Mouse (Mus musculus): ENCODE measurements around the gene Stk38l. TPM values are rescaled to one million over a fixed set of nuclear protein-coding genes. Genes with fewer than 3 reads are reported as not detected.

Gene Stk38l
- polyA plus RNA-seq, 1 experiment from 2014 or later = 13.2 TPM

- Histone ChIP-seq H3K9me3 (ENCODE audit: low read length) (no peaks in the 10 kb centered on the region), H3K4me1 (ENCODE audit: insufficient read depth, low read depth, low read length) (no peaks in the 10 kb centered on the region), H3K27me3 (replicated peaks; ENCODE audit: insufficient read depth, low read length) (no peaks in the 10 kb centered on the region), H3K4me3 (ENCODE audit: low read depth, low read length) (no peak overlapping the region), H3K36me3 (ENCODE audit: insufficient read depth, low read length) (no peaks in the 10 kb centered on the region), H3K9ac (replicated peaks; ENCODE audit: low read depth) (no peak overlapping the region), H3K4me2 (replicated peaks; ENCODE audit: low read depth, low read length) (no peak overlapping the region), H3K27ac (ENCODE audit: low read length) (no peak overlapping the region)
- DNase-seq (ENCODE audit: low spot score) (peak; percentile 67), ATAC-seq (peak; percentile 53)
- no peak for TF ChIP-seq EP300 (IDR thresholded peaks at IDR 0.05)
- no peak for TF ChIP-seq CTCF (IDR thresholded peaks at IDR 0.05)
- 52% methylated on average over 13 of the region's 13 CpGs for WGBS
These were observed 97.2 kb downstream of the Stk38l start for GRCm38 (mm10) chr6:146821958-146822357.

GRCm38 (mm10) chr6:146824727-146825486 is 100.1 kb downstream of the Stk38l start:
- Histone ChIP-seq H3K36me3 (ENCODE audit: insufficient read depth, low read length) (no peaks in the 10 kb centered on the region), H3K27me3 (replicated peaks; ENCODE audit: insufficient read depth, low read length) (no peaks in the 10 kb centered on the region), H3K27ac (ENCODE audit: low read length) (no peak overlapping the region), H3K4me1 (ENCODE audit: insufficient read depth, low read depth, low read length) (no peaks in the 10 kb centered on the region), H3K4me2 (replicated peaks; ENCODE audit: low read depth, low read length) (no peak overlapping the region), H3K4me3 (ENCODE audit: low read depth, low read length) (no peak overlapping the region), H3K9me3 (ENCODE audit: low read length) (no peaks in the 10 kb centered on the region), H3K9ac (replicated peaks; ENCODE audit: low read depth) (no peak overlapping the region)
- TF ChIP-seq EP300 (IDR thresholded peaks at IDR 0.05) = no peak
- TF ChIP-seq CTCF (IDR thresholded peaks at IDR 0.05) = peak; percentile 96
- DNase-seq (ENCODE audit: low spot score) = peak; percentile 77
- peak; percentile 55 for ATAC-seq
- WGBS = 35% methylated on average over 16 of the region's 16 CpGs

GRCm38 (mm10) chr6:146825487-146825773 is 100.6 kb downstream of the Stk38l start:
- ATAC-seq (no peak), DNase-seq (ENCODE audit: low spot score) (no peak)
- H3K36me3 ChIP-seq (ENCODE audit: insufficient read depth, low read length) = no peaks in the 10 kb centered on the region
- H3K9me3 ChIP-seq (ENCODE audit: low read length) = no peaks in the 10 kb centered on the region
- no peak overlapping the region for H3K4me2 ChIP-seq (replicated peaks; ENCODE audit: low read depth, low read length)
- WGBS = 57% methylated on average over 1 of the region's 1 CpGs
- H3K4me3 ChIP-seq (ENCODE audit: low read depth, low read length) = no peak overlapping the region
- no peaks in the 10 kb centered on the region for H3K4me1 ChIP-seq (ENCODE audit: insufficient read depth, low read depth, low read length)
- H3K27me3 ChIP-seq (replicated peaks; ENCODE audit: insufficient read depth, low read length) = no peaks in the 10 kb centered on the region
- TF ChIP-seq EP300 (IDR thresholded peaks at IDR 0.05) (no peak), CTCF (IDR thresholded peaks at IDR 0.05) (no peak)
- no peak overlapping the region for H3K9ac ChIP-seq (replicated peaks; ENCODE audit: low read depth)
- no peak overlapping the region for H3K27ac ChIP-seq (ENCODE audit: low read length)

Other genes starting within 250 kb of the Stk38l start
- gene Itpr2, start 222.8 kb upstream of the Stk38l start, polyA plus RNA-seq (2015; fragmentation: Nextera tagmentation; extraction: Ambion mirVana) = 15.7 and 23.2 TPM in 2 replicates
- 99.2 and 109 TPM in 2 replicates for gene Fgfr1op2, start 147.8 kb upstream of the Stk38l start, polyA plus RNA-seq (2015; fragmentation: Nextera tagmentation; extraction: Ambion mirVana)
- gene Ints13, start 147.2 kb upstream of the Stk38l start, polyA plus RNA-seq (2015; fragmentation: Nextera tagmentation; extraction: Ambion mirVana) = 27.0 and 27.4 TPM in 2 replicates
- 112 and 117 TPM in 2 replicates for gene Med21, start 82.4 kb upstream of the Stk38l start, polyA plus RNA-seq (2015; fragmentation: Nextera tagmentation; extraction: Ambion mirVana)
- gene Tm7sf3, start 82.2 kb upstream of the Stk38l start, polyA plus RNA-seq (2015; fragmentation: Nextera tagmentation; extraction: Ambion mirVana) = 20.0 and 21.7 TPM in 2 replicates
- 0.81 and 0.85 TPM in 2 replicates for gene Arntl2, start 71.1 kb downstream of the Stk38l start, polyA plus RNA-seq (2015; fragmentation: Nextera tagmentation; extraction: Ambion mirVana)
- not detected in 2 replicates for gene Smco2, start 125.1 kb downstream of the Stk38l start, polyA plus RNA-seq (2015; fragmentation: Nextera tagmentation; extraction: Ambion mirVana)
- 50.5 and 53.5 TPM in 2 replicates for gene Ppfibp1, start 163.5 kb downstream of the Stk38l start, polyA plus RNA-seq (2015; fragmentation: Nextera tagmentation; extraction: Ambion mirVana)
- 0.13 and 0.17 TPM in 2 replicates for gene 1700034J05Rik, start 229.4 kb downstream of the Stk38l start, polyA plus RNA-seq (2015; fragmentation: Nextera tagmentation; extraction: Ambion mirVana)